Mouse (Mus musculus) leukemia stem cell, adult 10-12 weeks (primary cell): ENCODE measurements around the gene Dll1. TPM values are rescaled to one million over a fixed set of nuclear protein-coding genes. Genes with fewer than 3 reads are reported as not detected.

Source experiments
- polyA plus RNA-seq: library from polyadenylated mRNA; stranded (reverse); fragments of >175 nt; gene quantifications from 2 replicates; pipeline ENCODE4 v1.2.3, GENCODE M21; 2012; ENCODE audit warnings: low replicate concordance

Gene Dll1
- polyA plus RNA-seq, result 8.4 and 10.8 TPM in 2 replicates

GRCm38 (mm10) chr17:15376494-15377181 is at the start of gene Dll1:
Gene Dll1 (minus strand): TSS chr17:15376872.

DNA sequence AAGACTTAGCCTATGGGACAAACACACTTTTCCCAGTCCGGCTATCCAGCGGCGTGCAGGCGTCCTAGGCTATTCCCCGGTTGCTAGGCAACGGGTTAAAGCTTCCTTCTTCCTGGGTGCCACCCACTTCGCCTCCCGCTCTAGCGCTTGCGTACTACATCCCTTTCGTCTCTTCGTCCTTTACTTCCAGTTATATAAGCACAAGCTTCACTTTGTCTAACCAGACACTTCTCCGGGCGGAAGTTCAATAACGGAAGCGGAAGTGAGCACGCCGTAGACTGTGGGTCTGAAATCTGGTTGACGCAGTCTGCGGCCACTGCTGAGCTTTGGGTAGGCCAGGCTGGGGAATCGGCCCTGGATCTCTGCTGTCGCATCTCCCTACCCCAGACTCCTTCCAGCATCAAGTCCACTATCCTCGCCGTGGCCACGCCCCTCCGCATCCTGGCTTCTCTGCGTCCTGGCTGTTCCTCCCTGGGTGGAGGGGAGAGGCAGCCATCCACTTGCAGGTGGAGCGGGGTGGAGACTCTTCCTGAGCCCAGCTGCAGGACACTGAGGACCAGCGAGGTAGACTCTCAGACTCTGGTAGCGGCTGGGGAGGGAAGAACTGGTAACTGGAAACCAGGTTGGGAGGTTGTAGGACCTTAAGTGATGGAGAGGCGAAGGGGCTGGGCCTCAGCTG is 19.5 kb upstream of the Dll1 start, which contains the start of gene Fam120b:
Gene Fam120b, plus strand, starts transcription at position 206 of the 679 bp plus-strand sequence.

Other genes with a start within 250 kb of the Dll1 start
- 1.6 and 5.7 TPM in 2 replicates for gene Fam120b, start 19.3 kb upstream of the Dll1 start, polyA plus RNA-seq
- 1.6 and 15.5 TPM in 2 replicates for gene Psmb1, start 122.9 kb upstream of the Dll1 start, polyA plus RNA-seq
- 4.3 and 7.3 TPM in 2 replicates for gene Tbp, start 123.0 kb upstream of the Dll1 start, polyA plus RNA-seq
- 43.4 and 96.2 TPM in 2 replicates for gene Pdcd2, start 150.4 kb upstream of the Dll1 start, polyA plus RNA-seq
- gene Prdm9, start 187.5 kb upstream of the Dll1 start, polyA plus RNA-seq, result 0.98 TPM in 1 of 2 replicates, not detected in the other